Mouse (Mus musculus): ENCODE measurements around the gene Zp2. TPM values are rescaled to one million over a fixed set of nuclear protein-coding genes. Genes with fewer than 3 reads are reported as not detected.

The Zp2 gene
- polyA plus RNA-seq, 1 experiment from 2014 or later, result not detected

DNA sequence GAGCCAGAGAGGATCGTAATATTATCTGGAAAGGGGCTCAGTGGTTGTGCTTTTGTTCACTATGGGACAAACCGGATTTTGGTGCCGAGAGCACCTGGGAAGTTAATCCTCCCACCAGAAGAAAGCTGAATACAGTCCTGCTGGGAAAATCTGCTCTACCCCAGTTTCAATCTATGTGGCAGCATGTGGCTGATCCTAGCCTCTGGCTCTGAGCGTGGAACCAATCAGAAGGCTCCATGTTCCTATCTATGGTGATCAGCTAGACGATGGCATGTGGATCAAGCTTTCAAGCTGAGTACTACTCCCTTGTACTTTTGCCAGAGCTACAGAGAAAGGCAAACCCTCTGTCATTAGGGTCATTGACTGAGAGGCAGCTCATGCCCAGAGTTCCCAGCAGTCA lies 52.1 kb downstream of the Zp2 start:
- DNase-seq (ENCODE audit: low spot score) (no peak), ATAC-seq (replicated peaks; ENCODE audit: low FRiP score, low read depth) (no peak)
- H3K9me3 ChIP-seq (replicated peaks; ENCODE audit: low read length), result no peaks in the 10 kb centered on the region
- no peaks in the 10 kb centered on the region for H3K36me3 ChIP-seq (ENCODE audit: insufficient read depth, low read length)
- no peaks in the 10 kb centered on the region for H3K27me3 ChIP-seq (ENCODE audit: insufficient read depth, low read length)
- H3K4me1 ChIP-seq (replicated peaks; ENCODE audit: insufficient read depth, low read length), result no peaks in the 10 kb centered on the region
- no peak overlapping the region for H3K27ac ChIP-seq
- no peak overlapping the region for H3K4me2 ChIP-seq (ENCODE audit: low read length)
- no peak overlapping the region for H3K9ac ChIP-seq (ENCODE audit: low read depth, low read length)
- H3K4me3 ChIP-seq (replicated peaks; ENCODE audit: low read depth, low read length), result no peak overlapping the region
- 51% methylated on average over 5 of the region's 5 CpGs for WGBS
- TF ChIP-seq CTCF (IDR thresholded peaks at IDR 0.05; ENCODE audit: low read depth), result no peak

DNA sequence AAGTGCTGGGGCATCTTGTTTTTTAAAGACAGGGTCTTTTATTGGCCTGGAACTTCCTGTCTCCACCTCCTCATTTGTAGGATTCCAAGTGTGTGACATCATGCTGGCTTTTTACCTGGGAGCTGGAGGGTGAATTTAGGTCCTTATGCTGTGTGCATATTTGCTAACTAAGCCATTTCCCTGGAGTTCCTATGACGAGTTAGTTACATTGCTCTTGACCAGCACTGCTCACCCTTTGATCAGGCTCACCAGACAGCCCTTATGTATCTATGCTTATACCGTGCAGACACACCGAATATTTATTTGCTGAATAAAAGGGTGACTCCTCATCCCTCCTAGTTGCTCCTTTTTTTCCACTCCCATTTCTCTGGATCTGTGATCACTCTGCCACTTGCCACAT lies 64.9 kb downstream of the Zp2 start:
- WGBS, result 57% methylated on average over 3 of the region's 3 CpGs
- DNase-seq (ENCODE audit: low spot score) (no peak), ATAC-seq (replicated peaks; ENCODE audit: low FRiP score, low read depth) (no peak)
- Histone ChIP-seq H3K27me3 (ENCODE audit: insufficient read depth, low read length) (no peaks in the 10 kb centered on the region), H3K27ac (no peak overlapping the region), H3K9me3 (replicated peaks; ENCODE audit: low read length) (no peaks in the 10 kb centered on the region), H3K4me1 (replicated peaks; ENCODE audit: insufficient read depth, low read length) (no peaks in the 10 kb centered on the region), H3K9ac (ENCODE audit: low read depth, low read length) (no peak overlapping the region), H3K4me2 (ENCODE audit: low read length) (no peak overlapping the region), H3K36me3 (ENCODE audit: insufficient read depth, low read length) (no peaks in the 10 kb centered on the region), H3K4me3 (replicated peaks; ENCODE audit: low read depth, low read length) (no peak overlapping the region)
- no peak for TF ChIP-seq CTCF (IDR thresholded peaks at IDR 0.05; ENCODE audit: low read depth)

Other genes starting within 250 kb of the Zp2 start
- 8.5 and 9.3 TPM in 2 replicates for gene Lyrm1, start 249.4 kb downstream of the Zp2 start, polyA plus RNA-seq (2015; fragmentation: Nextera tagmentation; extraction: Ambion mirVana)
- 7.0 and 7.2 TPM in 2 replicates for gene Dcun1d3, start 249.0 kb downstream of the Zp2 start, polyA plus RNA-seq (2015; fragmentation: Nextera tagmentation; extraction: Ambion mirVana)
- gene Dnah3, start 50.0 kb downstream of the Zp2 start, polyA plus RNA-seq (2015; fragmentation: Nextera tagmentation; extraction: Ambion mirVana), result 0.01 TPM in 2 replicates
- gene Tmem159, start 42.9 kb downstream of the Zp2 start, polyA plus RNA-seq (2015; fragmentation: Nextera tagmentation; extraction: Ambion mirVana), result 43.3 and 43.4 TPM in 2 replicates
- gene Anks4b, start 28.6 kb upstream of the Zp2 start, polyA plus RNA-seq (2015; fragmentation: Nextera tagmentation; extraction: Ambion mirVana), result 2.5 and 2.9 TPM in 2 replicates
- 41.6 and 43.3 TPM in 2 replicates for gene Crym, start 56.8 kb upstream of the Zp2 start, polyA plus RNA-seq (2015; fragmentation: Nextera tagmentation; extraction: Ambion mirVana)
- gene Abca14, start 58.7 kb upstream of the Zp2 start, polyA plus RNA-seq (2015; fragmentation: Nextera tagmentation; extraction: Ambion mirVana), result 0.17 and 0.20 TPM in 2 replicates
- gene Abca15, start 183.4 kb upstream of the Zp2 start, polyA plus RNA-seq (2015; fragmentation: Nextera tagmentation; extraction: Ambion mirVana), result not detected in 2 replicates